Mouse (Mus musculus) cerebellum, adult 2 months (tissue): ENCODE measurements around the gene Dnal1.
"Not testable (repeated sequence)": the region's sequence is repeated elsewhere in the genome, so short reads cannot be mapped to it uniquely, and the experiment has no call there.

Experiments
- CTCF ChIP-seq: fragments of 200-500 bp; IDR thresholded peaks from 2 replicates; pipeline ENCODE4 v1.5.1; 2011; ENCODE audit warnings: low read depth, mild to moderate bottlenecking, control low read depth, low read length, moderate library complexity, borderline replicate concordance; ENCODE audit not compliant: insufficient read depth
- POLR2A ChIP-seq: fragments of 200-500 bp; IDR thresholded peaks from 2 replicates; pipeline ENCODE4 v1.6.1; 2011; ENCODE audit warnings: low read length, control low read depth, borderline replicate concordance; ENCODE audit not compliant: insufficient read depth

DNA sequence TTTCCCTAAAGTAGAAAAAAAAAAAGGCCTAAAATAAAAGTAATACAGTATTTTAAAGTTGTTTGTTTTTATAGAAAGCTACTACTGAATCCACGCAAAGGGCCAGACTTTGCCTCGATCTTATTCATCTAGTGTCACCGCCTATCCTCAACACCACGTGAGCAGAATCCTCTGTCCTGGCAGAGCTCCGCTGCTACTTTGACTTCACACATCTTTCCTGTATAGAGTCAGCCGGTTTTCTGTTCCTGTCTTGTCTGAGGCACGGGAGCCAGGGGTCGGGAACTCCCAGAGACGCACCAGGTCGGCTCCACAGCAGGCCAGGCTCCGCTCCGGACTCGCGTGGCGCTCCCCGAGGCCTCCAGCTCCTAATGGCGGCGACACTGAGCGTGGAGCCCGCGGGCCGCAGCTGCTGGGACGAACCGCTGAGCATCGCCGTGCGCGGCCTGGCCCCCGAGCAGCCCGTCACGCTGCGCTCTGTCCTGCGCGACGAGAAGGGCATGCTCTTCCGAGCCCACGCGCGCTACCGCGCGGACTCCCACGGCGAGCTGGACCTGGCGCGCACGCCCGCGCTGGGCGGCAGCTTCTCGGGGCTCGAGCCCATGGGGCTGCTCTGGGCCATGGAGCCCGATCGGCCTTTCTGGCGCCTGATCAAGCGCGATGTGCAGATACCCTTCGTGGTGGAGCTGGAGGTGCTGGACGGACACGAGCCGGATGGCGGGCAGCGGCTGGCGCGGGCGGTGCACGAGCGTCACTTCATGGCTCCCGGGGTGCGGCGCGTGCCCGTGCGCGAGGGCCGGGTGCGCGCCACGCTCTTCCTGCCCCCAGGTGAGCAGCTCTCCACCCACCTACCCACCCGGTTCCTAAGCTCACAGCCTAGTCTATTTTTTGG is 13.3 kb upstream of the Dnal1 start, which contains the start of gene Acot6:
- TF ChIP-seq CTCF, POLR2A: not testable (repeated sequence)
